Mouse (Mus musculus) embryonic stem cell, embryonic (primary cell): ENCODE data around the gene Piezo1.
"Not testable (repeated sequence)": the region's sequence is repeated elsewhere in the genome, so short reads cannot be mapped to it uniquely, and the experiment has no call there.

Experiments used
- CTCF ChIA-PET, 4 experiments: fragments of 300-600 bp in 2 of 4; fragments of 350-600 bp in 2 of 4; sonication (Branson Sonifier 250); formaldehyde crosslinking; loops; one replicate each; lab custom pipeline; 2022; ENCODE audit warnings: inconsistent platforms in 2 of 4; lab: Charles Lee
- POLR2A ChIA-PET, 4 experiments: fragments of 300-600 bp in 2 of 4; fragments of 350-600 bp in 2 of 4; sonication (Branson Sonifier 250); formaldehyde crosslinking; loops; one replicate each; lab custom pipeline; 2022; ENCODE audit warnings: antibody characterized with exemption in 4 of 4, inconsistent platforms in 1 of 4; lab: Charles Lee

Gene Piezo1

GRCm38 (mm10) chr8:122575286-122575685 is 24.2 kb upstream of the Piezo1 start:
- POLR2A ChIA-PET, result interaction anchor here (0.6 to 18.6 kb wide), 48 partner anchors 8 to 724 kb away, joined by 3 to 397 read pairs (median 4); partner anchors contain the start of genes Galns (in 4 of the 4), Trappc2l (in 4 of the 4), Cdt1 (in 3 of the 4) and Ctu2 (in 1 of the 4)
- CTCF ChIA-PET, result interaction anchor here in 3 of 4 experiments (0.6 to 1.6 kb wide), 6 partner anchors 10 to 458 kb away, joined by 3 to 8 read pairs (median 3); no protein-coding TSS in a partner anchor

DNA sequence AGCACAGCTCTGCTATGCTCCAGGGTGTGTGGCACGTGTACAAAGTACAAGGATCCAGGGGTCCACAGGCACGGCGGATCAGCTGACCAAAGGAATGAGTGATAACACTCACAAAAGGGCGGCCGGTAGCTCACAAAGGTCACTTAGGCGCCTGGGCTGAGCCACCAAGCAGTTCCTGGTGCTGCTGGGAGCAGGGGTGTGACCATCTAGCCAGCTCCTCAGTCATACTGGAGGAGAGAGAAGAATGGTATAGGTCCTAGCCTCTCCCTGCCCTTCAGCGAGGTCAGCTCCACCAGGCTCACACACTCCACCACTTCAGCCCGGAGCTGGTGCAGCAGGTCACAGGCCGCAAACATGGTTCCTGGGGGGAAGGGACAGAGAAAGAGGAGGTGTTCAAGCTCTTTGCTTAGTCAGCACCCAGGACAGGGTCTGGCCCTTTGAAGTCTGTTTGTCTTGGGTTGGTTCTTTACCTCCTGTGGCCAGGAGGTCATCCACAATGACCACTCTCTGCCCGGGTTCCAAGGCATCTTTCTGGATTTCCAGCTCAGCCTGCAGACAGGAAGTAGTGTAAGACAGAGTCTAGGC is 23.6 kb upstream of the Piezo1 start:
- ChIA-PET CTCF (interaction anchor here in 3 of 4 experiments (0.6 to 1.6 kb wide), 7 partner anchors 10 to 458 kb away, joined by 3 to 8 read pairs (median 3); partner anchors contain the start of gene Piezo1 (in 1 of the 3)), POLR2A (interaction anchor here (0.5 to 18.6 kb wide), 58 partner anchors 7 to 723 kb away, joined by 3 to 397 read pairs (median 4); partner anchors contain the start of genes Galns (in 4 of the 4), Trappc2l (in 4 of the 4), Cdt1 (in 2 of the 4) and Ctu2 (in 1 of the 4))

- CTCF ChIA-PET, result interaction anchor here in 2 of 4 experiments (0.6 to 1.0 kb wide), 4 partner anchors 9 to 52 kb away, joined by 3 to 8 read pairs (median 4); partner anchors contain the start of gene Piezo1 (in 1 of the 2)
- POLR2A ChIA-PET, result interaction anchor here (0.6 to 18.6 kb wide), 55 partner anchors 7 to 723 kb away, joined by 3 to 397 read pairs (median 4); partner anchors contain the start of genes Cdt1 (in 2 of the 4), Galns (in 2 of the 4), Trappc2l (in 2 of the 4) and Ctu2 (in 1 of the 4)
Observed at GRCm38 (mm10) chr8:122574264-122574663, 23.1 kb upstream of the Piezo1 start.

GRCm38 (mm10) chr8:122573577-122573976 is 22.4 kb upstream of the Piezo1 start:
- POLR2A ChIA-PET, result interaction anchor here (0.6 to 18.6 kb wide), 23 partner anchors 6 to 612 kb away, joined by 3 to 397 read pairs (median 7); partner anchors contain the start of genes Cdt1 (in 2 of the 4), Dpep1 (in 1 of the 4), Galns (in 1 of the 4) and Mvd (in 1 of the 4)
- CTCF ChIA-PET, result no interaction called here

DNA sequence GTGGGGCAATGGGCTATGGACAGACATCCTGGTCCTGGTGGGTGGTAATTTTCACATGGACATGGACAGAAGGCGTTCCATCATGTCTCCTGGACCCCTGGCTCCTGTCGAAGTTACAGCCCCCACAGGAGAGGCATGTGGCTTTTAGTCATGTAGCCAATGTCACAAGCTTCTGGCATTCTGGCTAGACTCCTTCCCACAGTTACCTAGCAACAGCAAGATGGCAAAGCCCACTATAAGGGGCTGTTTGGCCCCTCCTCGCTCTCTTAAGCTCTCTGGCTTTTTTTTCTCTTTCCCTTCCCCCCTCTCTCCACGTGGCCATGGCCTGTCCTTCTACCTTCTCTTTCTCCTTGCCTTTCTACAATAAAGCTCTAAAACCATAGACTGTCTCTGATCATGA is 22.0 kb upstream of the Piezo1 start:
- CTCF ChIA-PET, result not testable (repeated sequence)
- POLR2A ChIA-PET, result interaction anchor here (0.6 to 18.6 kb wide), 16 partner anchors 8 to 298 kb away, joined by 3 to 397 read pairs (median 7); partner anchors contain the start of genes Cdt1 (in 1 of the 4), Galns (in 1 of the 4), Mvd (in 1 of the 4) and Piezo1 (in 1 of the 4)

- ChIA-PET CTCF (no interaction called here), POLR2A (interaction anchor here in 2 of 4 experiments (0.9 to 18.6 kb wide), 16 partner anchors 7 to 141 kb away, joined by 3 to 397 read pairs (median 6); partner anchors contain the start of genes Cdt1 (in 1 of the 2), Galns (in 1 of the 2), Mvd (in 1 of the 2) and Piezo1 (in 1 of the 2))
Observed at GRCm38 (mm10) chr8:122572751-122573150, 21.6 kb upstream of the Piezo1 start.

- ChIA-PET POLR2A (interaction anchor here in 3 of 4 experiments (0.6 to 18.6 kb wide), 16 partner anchors 11 to 565 kb away, joined by 3 to 397 read pairs (median 6); partner anchors contain the start of genes Galns (in 1 of the 3), Mvd (in 1 of the 3), Piezo1 (in 1 of the 3) and Rnf166 (in 1 of the 3)), CTCF (interaction anchor here in 1 of 4 experiments (1.8 kb wide), 1 partner anchor 13 kb away, joined by 4 read pairs; no protein-coding TSS in a partner anchor)
Observed at GRCm38 (mm10) chr8:122571750-122572267, 20.7 kb upstream of the Piezo1 start.

DNA sequence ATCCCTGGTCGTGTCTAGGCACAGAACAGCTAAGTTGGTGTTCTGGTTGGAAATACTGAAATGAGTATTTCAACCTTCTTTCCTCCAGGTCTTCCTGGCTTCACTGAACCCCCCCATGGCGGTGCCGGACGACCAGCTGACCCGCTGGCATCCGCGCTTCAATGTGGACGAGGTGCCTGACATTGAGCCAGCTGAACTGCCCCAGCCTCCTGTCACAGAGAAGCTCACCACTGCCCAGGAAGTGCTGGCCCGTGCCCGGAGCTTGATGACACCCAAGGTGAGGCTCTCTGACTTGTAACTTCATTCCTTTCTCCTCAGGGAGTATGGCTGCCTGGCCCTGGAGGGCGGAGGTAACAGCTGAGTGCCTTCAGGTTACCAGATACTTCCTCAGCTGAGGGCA is 20.0 kb upstream of the Piezo1 start:
- CTCF ChIA-PET, result interaction anchor here in 2 of 4 experiments (0.5 to 1.8 kb wide), 2 partner anchors 12 to 570 kb away, joined by 3 to 4 read pairs; no protein-coding TSS in a partner anchor
- POLR2A ChIA-PET, result interaction anchor here in 3 of 4 experiments (0.6 to 18.6 kb wide), 13 partner anchors 7 to 564 kb away, joined by 3 to 397 read pairs (median 26); partner anchors contain the start of genes Aprt (in 1 of the 3), Galns (in 1 of the 3), Piezo1 (in 1 of the 3) and Trappc2l (in 1 of the 3)

GRCm38 (mm10) chr8:122569996-122570395 is 18.9 kb upstream of the Piezo1 start:
- CTCF ChIA-PET, result interaction anchor here in 1 of 4 experiments (1.8 kb wide), 1 partner anchor 11 kb away, joined by 4 read pairs; no protein-coding TSS in a partner anchor

GRCm38 (mm10) chr8:122569329-122569728 is 18.2 kb upstream of the Piezo1 start:
- POLR2A ChIA-PET, result interaction anchor here (0.5 to 18.6 kb wide), 30 partner anchors 8 to 536 kb away, joined by 3 to 397 read pairs (median 4); partner anchors contain the start of genes Galns (in 2 of the 4), Piezo1 (in 2 of the 4), Trappc2l (in 2 of the 4) and Aprt (in 1 of the 4)
- CTCF ChIA-PET, result interaction anchor here in 2 of 4 experiments (0.6 to 1.7 kb wide), 3 partner anchors 13 to 153 kb away, joined by 3 to 6 read pairs (median 4); no protein-coding TSS in a partner anchor

More at GRCm38 (mm10) chr8:122569996-122570395, 18.9 kb upstream of the Piezo1 start:
- POLR2A ChIA-PET, result interaction anchor here in 3 of 4 experiments (0.7 to 18.6 kb wide), 19 partner anchors 9 to 535 kb away, joined by 3 to 397 read pairs (median 9); partner anchors contain the start of genes Galns (in 2 of the 3), Mvd (in 2 of the 3), Piezo1 (in 2 of the 3) and Trappc2l (in 2 of the 3)

- CTCF ChIA-PET, result interaction anchor here in 2 of 4 experiments (0.6 to 1.9 kb wide), 5 partner anchors 12 to 244 kb away, joined by 3 to 7 read pairs (median 4); partner anchors contain the start of gene Piezo1 (in 1 of the 2)
- POLR2A ChIA-PET, result interaction anchor here (0.5 to 18.6 kb wide), 35 partner anchors 9 to 534 kb away, joined by 3 to 397 read pairs (median 5); partner anchors contain the start of genes Galns (in 3 of the 4), Trappc2l (in 3 of the 4), Cyba (in 2 of the 4) and Piezo1 (in 2 of the 4)
Observed at GRCm38 (mm10) chr8:122568881-122569309, 17.8 kb upstream of the Piezo1 start.

DNA sequence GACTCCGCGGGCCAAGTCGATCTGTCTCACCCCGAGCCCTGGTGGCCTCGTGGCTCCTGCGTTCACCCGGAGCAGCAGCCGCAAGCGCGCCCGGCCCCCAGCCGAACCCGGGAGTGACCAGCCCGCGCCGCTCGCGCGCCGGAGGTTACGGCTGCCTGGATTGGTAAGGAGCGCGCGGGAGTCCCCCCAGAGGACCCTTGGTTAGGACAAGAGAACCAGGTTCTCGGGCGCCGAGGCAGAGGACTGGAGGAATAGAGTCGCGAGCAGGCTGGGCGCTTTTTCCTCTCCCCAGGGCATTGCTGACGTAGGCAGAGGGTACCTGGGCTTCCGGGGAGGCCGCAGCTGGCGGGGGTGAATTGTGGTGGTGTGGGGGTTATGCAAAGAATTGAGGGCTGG is 17.0 kb upstream of the Piezo1 start:
- ChIA-PET POLR2A (interaction anchor here (0.6 to 18.6 kb wide), 61 partner anchors 7 to 527 kb away, joined by 3 to 397 read pairs (median 4); partner anchors contain the start of genes Aprt (in 3 of the 4), Piezo1 (in 3 of the 4), Cyba (in 2 of the 4) and Galns (in 2 of the 4)), CTCF (interaction anchor here in 3 of 4 experiments (0.5 to 1.9 kb wide), 9 partner anchors 9 to 245 kb away, joined by 3 to 9 read pairs (median 3); partner anchors contain the start of gene Piezo1 (in 1 of the 3))

DNA sequence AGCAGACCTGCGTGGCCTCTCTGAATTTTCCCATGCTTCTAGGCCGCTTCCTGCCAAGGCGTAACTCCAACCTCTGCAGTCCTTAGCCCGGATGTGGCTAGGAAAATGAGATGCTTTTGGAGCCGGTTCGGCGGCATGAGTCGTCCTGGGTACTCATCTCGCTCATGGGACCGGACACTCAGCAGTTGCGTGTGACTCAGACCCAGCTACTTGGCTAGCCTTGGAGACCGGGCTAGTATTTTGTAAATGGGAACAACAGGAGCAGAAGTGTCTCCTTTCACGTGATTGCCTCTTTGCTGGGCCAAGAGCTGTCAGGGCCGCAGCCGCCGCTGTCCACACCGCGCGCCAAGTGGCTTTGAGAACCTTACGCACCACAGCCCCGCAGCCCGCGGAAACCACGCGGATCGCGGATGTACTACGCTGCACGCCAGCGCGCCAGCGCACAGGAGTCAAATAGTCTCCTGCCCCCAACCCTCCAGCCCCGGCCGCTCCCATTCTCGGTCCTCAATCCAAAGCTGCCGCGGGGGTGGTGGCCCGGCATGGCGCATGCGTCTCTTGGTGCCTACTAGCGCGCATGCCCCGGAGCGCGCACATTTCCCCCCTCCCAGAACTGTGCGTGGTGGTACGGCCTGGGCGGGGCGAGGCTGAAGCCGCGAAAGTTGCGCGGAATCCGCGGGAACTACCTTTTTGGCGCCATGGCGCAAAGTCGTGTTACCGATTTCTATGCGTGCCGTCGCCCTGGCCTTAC is 16.4 kb upstream of the Piezo1 start, which contains the start of gene Cdt1:
Gene Cdt1 (plus strand): TSS at position 655 of the 748 bp plus-strand sequence.
- ChIA-PET CTCF (interaction anchor here in 3 of 4 experiments (0.5 to 1.9 kb wide), 11 partner anchors 9 to 245 kb away, joined by 3 to 9 read pairs (median 3); partner anchors contain the start of gene Piezo1 (in 1 of the 3)), POLR2A (interaction anchor here (0.6 to 18.6 kb wide), 60 partner anchors 8 to 617 kb away, joined by 3 to 397 read pairs (median 4); partner anchors contain the start of genes Aprt (in 3 of the 4), Piezo1 (in 3 of the 4), Galns (in 2 of the 4) and Mvd (in 2 of the 4))

DNA sequence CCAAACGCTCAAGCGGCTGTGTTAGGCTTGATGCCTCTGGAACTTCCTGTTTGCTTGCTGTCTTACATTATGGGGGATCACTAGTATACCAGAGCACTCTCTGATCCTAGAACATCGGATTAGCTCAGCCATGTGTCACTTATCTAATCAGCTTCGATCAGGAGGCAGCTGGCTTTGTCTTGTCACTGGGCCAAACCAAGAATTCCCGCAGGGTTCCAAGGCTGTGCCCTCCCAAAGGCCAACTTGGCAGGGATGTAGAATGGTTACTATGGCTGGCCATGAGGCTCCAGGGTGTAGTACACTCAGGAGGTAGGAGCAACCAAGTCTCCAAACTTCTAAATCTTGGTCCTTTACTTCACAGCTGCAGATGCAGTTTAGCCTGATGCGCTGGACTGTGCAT is 15.6 kb upstream of the Piezo1 start:
- ChIA-PET POLR2A (interaction anchor here (0.6 to 18.6 kb wide), 45 partner anchors 8 to 616 kb away, joined by 3 to 397 read pairs (median 4); partner anchors contain the start of genes Aprt (in 3 of the 4), Piezo1 (in 2 of the 4), Cyba (in 1 of the 4) and Mvd (in 1 of the 4)), CTCF (interaction anchor here in 2 of 4 experiments (0.9 to 1.9 kb wide), 3 partner anchors 15 to 44 kb away, joined by 3 to 7 read pairs (median 3); partner anchors contain the start of gene Piezo1 (in 1 of the 2))
